Mouse (Mus musculus) left cerebral cortex, adult 18-20 months (tissue): Measurements from ENCODE around the gene Gmeb2. TPM values are rescaled to one million over a fixed set of nuclear protein-coding genes. Genes with fewer than 3 reads are reported as not detected.

Experiments
- DNase-seq, 2 experiments: peaks; one replicate each; pipeline ENCODE4 v3.0.0; 2021 to 2022; ENCODE audit warnings: low spot score in 2 of 2, mixed read lengths in 1 of 2
- total RNA-seq, 2 experiments: library from RNA; stranded (reverse); gene quantifications; 2 replicates each; pipeline ENCODE4 v1.2.3; 2021

Gene Gmeb2
- total RNA-seq, 2 experiments from 2014 or later: 23.9 to 25.8 TPM

DNA sequence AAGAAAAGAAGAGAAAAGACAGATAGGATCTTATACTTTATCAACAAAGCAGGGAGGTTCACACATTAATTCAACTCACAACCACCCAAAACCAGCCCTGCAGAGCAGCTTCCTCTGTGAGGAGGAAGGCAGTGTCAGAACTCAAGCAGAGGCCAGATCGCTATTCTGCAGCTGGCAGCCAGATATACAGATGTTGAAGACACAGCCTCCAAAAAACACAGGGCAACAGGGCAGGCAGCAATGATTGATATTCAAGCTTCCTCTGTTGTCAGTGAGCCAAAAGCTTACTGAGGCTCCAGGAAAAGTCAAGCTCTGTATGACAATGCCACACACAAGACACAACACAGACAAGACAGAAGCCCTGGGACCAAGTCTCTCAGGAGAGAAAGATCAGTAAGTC, 11.1 kb downstream of the Gmeb2 start:
- no peak for DNase-seq

DNA sequence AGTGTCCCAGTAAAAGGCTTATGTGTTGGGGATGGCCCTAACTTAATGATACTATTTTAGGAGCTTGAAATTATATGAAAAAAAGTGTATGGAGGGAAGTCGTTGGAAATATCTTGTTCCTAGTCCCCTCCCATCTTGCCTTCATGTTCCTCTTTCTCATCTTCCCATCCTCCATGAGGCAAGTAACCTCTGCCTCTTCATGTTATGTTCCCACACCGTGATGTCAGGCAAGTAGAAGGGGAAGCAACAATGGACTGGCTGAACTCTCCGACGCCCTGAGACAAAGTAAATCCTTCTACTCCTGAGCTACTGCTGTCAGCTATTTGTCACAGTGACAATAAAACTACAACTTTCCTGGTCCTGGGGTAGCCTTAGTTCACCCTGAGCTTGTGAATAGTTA, 13.2 kb downstream of the Gmeb2 start:
- no peak for DNase-seq

DNA sequence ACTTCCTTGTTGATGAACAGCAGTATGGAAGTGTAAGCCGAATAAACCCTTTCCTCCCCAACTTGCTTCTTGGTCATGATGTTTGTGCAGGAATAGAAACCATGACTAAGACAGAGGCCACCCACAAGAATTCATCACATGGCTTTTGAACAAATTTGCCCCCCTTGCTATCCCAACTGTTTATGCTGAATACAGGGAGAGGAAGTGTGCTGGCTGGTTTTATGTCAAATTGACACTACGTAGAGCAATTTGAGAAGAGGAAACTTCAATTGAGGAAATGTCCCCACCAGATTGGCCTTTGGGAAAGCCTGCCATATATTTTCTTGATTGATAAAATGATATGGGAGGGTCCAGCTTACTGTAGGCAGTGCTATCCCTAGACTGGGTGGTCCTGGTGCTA, 14.0 kb downstream of the Gmeb2 start:
- DNase-seq: no peak

DNA sequence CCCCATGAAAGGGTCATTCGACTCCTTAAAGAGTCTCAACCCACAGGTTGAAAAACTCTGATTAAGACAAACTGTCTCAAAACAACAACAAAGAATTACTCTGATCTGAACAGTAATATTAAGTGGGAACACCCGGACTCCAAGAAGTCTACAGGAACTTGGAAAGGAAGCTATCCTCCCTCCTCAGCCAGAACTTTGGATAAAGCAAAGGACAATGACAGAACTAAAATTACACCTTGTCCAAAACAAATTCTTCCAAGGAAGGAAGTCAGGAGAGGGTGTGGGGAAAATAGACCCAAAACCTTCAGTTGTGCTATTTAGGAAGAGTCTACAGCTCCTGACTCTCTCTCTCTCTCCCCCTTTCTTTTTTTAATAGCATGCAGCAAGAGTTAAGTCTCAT, 15.7 kb downstream of the Gmeb2 start:
- no peak for DNase-seq

DNA sequence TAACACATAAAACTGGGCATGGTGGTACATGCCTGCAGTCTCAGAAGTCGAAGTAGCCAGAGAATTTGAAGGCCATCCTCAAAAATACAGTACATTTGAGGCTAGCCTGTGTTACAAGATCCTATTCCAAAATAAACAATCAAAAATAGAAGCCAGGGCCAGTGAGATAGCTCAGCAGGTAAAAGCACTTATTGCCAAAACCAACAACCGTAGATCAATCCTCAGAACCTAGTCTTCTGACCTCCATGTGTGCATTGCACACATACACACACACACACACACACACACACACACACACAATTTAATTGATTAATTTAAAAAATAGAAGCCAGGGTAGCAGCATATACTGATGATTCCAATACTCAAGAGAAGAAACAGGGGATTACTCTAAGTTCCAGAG, 21.0 kb downstream of the Gmeb2 start:
- no peak for DNase-seq

DNA sequence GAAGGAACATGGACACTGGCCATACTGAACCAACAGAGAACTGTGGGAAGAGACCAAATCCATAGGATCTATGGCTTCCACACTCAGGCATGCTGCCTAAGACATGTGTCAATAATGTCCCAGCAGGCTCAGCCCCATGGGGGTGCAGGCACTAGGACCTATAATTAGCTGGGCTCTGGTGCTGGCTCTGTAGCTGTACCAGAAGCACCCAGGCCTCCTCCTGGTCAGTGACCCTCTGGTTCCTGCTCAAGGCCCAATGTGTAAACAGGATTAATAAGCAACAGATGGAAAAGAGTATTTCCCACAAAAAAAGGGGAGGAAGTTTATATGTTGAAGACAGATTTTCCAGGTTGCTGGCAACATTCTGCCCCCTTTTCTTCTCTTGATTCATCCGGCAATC, 34.6 kb downstream of the Gmeb2 start:
- DNase-seq: no peak

DNA sequence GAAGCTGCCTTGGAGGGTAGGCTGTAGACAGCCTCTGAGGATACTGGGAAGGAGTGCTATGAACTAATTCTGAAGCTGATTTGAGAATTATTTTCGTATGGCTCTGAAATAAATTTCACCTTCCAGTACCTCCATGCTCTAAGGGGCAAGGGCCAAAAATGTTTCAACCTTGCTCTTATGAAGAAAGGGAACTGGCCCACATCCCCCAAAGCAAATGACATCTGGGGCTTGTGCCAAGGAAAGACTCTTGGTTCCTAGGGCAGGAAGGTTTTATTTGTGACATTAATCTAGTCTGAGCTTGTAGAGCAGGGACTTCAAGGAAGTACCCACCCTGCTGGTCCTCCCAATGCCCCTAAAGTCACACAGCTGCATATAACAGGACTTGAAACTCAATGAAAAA, 36.0 kb downstream of the Gmeb2 start:
- DNase-seq: no peak

DNA sequence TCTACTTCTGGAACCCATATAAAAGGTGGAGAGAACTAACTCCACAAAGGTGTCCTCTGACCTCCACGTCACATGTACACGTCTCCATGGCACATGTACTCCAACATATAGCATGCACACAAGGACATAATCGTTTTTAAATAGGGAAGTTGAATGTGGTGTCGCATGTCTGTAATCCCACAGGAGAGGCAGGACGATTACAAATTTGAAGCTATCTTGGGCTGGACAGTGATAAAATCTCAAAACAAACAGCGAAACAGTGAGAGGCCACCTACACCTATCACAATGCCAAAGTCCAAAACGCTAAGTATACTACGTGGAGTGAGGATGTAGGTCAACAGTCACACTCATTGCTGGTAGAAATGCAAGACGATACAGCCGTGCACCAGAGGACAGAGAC, 38.6 kb downstream of the Gmeb2 start:
- DNase-seq: no peak

DNA sequence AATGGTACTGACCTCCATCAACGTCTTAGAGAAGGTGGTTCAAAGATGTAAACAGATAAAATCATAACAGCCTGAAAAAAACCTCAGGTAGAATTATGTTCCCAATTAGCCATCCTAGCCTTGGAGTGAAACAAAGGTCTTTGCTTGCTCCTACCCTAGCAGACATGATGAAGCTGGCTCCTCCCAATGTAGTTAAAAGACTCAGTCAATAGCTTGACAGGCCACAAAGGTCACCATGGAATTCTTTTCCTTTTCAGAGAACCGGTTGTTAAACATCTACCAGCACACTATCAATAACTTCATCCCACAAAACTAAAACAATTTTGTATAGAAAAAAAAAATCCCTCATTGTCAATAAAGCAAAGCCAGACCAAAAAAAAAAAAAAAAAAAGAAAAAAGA, 42.8 kb downstream of the Gmeb2 start:
- no peak for DNase-seq

DNA sequence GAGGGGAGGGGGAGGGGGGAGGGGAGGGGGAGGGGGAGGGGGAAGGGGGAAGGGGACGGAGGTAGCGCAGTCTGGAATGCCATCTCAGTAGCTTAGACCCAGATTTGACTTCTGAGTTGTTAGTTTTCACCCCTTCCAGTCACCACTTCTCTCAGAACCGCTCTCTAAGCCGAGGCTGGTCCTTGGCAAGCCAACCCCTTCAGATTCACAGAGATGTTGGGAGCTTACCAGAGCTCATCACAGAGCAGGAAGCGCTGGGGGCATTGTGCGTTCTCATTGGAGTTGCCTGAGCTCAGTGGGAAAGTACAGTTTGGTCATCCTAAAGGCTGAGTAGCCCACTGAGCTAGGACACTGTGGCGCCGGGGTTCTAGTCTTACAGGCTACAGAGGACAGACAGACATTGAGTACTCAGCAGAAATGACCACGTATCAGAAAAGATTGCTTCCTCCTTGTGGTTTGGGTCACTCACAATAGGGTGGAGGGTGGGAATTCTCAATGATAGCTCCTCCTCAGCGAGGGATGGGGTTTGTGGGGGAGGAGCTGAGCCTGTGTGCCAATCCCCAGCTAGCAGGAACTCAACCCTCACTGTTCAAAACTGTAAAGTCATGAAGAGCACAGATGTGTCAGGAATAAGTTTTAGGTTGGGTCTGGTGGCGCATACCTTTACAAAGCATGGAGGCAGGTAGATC, 44.0 kb downstream of the Gmeb2 start:
- no peak for DNase-seq

DNA sequence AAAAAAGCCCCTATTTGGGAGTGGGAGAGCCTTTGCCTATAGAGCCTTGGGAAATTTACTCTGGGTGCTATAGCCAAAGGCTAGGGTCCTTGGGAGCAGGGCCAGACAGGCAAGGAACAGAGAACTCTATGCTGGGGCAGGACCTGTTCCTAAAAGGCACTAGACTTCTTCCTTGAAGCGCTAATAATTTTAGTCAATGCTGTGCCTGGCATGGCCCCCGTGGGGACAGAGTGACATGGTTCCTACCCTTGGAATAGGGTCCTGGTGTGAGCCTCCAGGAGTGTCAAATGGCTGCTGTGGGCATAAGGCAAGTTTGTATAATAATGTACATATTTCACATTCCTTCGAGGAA, 45.5 kb downstream of the Gmeb2 start:
- no peak for DNase-seq

DNA sequence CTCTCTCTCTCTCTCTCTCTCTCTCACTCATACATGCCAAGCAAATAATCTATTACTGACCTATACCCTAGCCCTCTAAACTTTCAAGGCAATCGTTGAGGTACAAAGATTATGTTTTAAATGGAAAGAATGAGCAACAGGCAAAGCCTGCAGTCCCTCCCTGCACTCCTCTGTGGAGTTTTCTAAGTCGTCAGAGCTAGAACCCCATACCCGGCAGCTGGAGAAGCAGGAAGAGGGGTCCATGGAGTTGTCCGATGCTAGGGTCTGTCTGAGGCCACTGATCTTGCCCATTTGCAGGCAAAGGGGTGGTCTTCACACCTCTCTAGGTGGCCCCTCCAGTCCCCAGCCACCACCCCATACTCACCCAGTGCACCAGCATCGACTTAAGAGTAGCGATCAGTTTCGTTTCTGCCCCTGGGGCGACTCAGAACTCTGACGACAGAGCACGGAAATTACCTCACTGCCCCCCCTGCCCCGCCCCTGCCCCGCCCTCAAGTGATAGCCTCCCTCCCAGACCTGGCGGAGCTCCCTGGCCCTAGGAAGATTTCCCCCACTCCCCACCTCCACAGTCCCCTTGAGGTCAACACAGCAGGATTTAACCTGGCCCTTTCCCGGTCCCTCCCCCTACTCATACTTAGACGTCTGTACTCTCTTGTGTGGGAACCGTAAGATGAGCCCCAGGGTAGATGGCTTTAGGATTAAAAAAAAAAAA, 46.1 kb downstream of the Gmeb2 start, which contains the start of gene Helz2:
Gene Helz2 (minus strand): TSS at position 426 of the 712 bp plus-strand sequence.
- DNase-seq: no peak

DNA sequence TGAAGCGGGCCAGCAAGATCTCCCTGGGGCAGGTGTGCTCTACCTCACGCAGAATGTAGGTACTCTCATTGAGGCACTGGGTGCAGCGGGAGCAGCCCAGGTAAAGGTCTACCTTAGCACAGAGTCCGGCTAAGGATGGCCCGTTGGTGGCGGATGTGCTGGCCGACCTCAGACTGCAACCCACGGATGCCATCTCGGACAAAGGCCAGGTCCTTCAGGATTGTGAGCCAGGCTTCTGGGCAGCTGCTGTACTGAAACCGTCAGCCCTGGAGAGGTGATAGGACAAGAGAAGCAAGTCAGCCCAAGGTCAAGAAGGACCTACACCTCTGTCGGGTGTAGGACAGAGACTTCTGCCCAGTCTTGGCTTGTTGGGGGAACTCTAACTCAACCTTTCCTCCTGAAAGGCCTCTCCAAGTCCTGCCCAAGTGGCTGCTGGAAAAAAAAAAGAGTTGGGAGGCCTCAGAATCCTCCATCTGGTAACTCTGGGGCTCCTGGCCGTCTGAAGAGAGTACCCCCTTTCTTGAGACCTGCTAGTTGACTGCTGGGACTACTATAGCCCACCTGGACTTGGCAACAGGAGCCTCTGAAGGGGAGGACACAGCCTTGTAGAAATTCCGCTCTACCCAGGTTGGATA, 46.9 kb downstream of the Gmeb2 start:
- DNase-seq: no peak

DNA sequence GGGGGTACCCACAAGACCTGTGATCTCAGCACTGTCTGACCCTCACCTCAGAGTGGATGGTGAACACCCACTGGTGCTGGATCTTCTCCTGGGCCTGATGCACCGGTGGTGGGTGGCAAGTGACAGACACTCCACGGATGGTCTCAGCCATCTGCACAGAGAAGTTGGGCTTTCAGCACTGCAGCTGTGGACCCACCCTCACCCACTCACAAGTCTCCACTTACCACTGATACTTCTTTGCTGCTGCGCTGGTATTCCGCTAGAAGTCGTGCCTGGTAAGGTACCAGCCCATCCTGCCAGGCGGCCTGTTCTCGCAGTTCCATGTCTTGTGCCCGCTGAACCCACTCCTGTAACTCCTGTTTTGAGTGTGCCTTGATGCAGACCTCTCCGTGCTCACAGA, 48.6 kb downstream of the Gmeb2 start:
- DNase-seq: no peak

DNA sequence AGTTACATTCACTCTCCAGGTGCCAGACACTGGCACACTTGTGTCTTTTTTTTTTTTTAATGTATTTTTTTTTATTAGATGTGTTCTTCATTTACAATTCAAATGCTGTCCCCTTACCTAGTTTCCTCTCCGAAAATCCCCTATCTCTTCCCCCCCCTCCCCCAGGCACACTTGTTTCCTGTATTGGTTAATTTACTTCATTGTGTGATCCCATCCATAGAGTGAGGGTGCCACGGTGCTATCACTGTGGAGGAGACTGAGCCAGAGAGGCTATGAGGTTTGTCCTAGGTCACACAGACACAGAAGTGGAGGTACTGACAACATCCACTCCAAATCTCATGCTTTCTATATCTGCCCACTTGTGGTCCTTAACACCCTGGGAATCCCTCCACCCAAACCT, 49.0 kb downstream of the Gmeb2 start:
- no peak for DNase-seq

DNA sequence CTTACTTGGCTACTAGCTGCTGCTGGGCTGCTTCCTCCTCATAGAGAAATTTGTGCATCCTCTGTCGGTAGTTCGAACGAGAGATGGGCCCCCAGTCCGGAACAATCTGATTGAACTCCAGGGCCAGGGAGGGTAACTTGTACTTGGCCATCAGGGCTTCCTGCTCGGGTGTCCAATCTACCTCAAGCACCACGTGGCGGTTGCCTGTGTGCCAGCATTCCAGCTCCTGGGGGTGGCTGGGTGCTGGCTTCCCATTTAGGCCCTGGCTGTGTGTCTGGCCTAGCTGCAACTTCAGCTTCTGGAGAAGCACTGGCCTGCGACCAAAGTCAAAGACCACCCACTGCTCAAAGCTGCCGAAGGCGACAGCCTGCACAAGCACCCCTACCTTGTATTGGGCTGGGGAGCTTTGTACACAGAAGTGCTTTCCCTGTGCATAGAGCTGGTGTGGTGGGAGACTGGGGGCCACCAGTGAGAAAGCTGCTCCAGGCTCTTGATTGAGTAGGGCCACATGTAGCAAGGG, 49.7 kb downstream of the Gmeb2 start:
- DNase-seq: no peak

DNA sequence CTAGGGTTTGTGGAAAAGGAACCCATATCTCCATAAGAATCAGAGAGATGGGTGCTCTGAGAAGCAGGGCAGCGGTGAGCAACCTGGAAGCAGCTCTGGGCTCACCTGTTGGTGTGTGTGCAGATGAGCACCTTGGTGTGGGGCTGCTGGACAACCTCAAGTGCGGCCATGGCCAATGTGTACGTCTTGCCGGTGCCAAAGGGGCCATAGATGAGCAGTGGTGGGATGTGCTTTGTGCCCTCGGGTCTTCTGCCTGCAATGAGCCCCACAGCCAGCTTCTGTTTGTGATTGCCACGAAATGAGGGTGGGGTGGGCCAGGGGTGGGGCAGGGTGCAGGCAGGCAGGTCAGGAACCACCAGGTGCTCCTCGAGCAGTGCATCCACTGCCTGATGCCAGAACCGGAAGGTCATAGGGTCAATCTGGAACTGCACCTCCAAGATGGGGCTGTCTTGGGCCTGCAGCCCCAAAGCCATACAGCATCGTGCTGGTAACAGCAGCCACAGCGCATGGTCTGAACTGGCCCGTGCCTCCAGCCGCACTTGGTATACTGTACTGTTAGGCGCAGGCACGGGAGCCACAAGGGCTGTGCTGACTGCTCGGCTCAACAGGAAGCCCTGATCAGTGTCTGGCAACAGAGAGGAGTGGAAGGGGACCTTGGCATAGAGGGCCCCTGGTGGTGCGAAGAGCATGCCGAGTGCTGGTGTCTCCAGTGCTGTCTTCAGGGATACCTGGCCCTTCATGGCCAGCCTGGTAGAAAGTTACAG, 50.4 kb downstream of the Gmeb2 start:
- DNase-seq: no peak

DNA sequence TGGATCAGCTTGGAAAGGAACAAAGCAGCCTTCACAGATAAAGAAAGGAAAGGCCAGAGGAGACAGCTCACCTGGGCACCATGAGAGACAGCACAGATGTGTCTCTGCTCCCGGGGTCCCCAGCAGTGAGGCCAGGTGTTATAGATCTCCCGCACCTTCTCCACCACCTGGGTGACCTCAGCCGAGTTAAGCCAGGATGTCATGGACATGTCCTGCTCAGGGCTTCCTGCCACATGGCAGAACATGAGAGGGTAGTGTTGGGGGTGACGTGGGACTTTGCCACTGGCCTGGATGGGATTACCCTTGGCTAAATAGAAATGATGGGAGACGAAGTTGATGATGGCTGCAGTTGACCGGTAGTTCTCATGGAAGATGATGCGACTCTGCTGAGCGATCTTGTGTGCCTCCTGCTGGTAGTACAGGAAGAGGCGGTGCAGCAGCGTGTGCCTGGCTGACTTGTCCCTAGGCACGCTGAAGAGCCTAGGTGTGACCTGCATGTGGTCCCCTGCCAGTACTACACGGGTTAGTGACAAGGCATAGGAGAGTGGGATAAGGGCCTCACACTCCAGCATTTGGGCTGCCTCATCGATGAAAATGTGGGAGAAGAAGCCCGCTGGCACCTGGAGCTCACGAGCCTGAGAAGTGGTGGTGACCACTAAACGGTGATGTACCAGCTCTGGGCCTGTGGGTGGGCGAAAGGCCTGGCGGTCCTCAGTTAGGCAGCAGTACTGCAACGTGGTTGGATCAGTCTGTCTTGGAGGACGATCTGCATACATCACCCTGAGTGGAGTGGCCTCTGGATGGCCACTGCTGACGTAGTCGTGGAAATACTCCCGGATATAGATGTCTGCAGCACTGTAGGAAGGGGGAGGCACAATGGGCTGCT, 51.9 kb downstream of the Gmeb2 start:
- DNase-seq: no peak

DNA sequence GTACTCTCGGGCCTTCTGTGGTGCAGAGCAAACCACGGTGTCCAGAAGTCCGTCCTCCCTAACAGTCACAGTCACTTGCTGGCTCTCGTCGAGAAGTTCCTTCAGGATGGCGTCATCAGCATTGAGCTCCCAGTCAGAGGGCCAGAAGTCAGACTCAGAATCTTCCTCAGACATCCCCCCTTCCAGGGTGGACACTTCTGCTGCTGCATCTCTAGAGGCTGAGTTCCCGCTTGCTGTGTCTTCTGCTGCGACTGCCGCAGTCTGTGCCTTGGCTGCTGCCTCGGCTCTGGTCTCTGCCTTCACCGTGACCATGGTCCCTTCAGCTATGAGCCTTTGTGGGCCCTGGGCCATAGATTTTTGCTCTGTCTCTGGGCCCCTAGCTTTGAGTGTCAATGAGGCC, 53.2 kb downstream of the Gmeb2 start:
- DNase-seq: no peak

DNA sequence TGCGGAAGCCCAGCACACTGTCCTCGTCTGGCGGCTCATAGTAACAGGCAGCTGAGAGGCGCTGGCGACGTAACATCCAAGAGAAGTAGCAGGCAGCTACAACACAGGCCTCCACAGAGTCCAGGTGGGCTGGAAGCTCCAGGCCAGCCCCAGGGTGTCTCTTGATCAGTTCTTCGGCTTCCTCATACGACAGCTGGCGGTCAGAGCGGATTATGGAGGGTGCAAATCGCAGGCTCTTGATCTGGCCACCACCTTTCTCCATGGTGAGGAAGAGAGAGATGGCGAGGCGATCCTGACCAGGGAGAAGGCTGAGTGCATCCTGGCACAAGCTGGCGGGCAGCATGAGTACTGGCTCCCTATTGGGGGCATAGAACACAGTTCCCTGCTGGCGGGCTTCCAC, 54.4 kb downstream of the Gmeb2 start:
- DNase-seq: no peak

DNA sequence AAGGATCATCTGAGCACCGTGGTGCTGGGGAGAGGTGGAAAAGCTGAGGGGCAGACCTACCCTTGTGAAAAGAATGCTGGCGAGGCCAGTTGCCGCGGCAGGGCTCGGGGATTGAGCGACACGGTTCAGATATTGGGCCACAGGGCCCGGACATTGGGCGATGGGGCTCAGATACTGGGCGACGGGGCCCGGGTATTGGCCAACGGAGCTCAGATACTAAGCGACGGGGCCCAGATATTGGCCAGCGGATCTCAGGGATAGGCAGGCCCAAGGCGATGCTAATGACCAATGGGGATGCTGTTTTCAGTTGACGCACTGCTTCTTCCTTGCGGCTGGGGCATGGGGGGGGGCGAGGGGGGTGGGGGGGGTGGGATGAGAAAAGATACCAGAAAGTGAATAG, 56.7 kb downstream of the Gmeb2 start:
- DNase-seq: no peak
